Mouse (Mus musculus): ENCODE results near the gene Dpy19l1. TPM values are rescaled to one million over a fixed set of nuclear protein-coding genes. Genes with fewer than 3 reads are reported as not detected.

Gene Dpy19l1
- polyA plus RNA-seq, 1 experiment from 2014 or later: 4.6 TPM

DNA sequence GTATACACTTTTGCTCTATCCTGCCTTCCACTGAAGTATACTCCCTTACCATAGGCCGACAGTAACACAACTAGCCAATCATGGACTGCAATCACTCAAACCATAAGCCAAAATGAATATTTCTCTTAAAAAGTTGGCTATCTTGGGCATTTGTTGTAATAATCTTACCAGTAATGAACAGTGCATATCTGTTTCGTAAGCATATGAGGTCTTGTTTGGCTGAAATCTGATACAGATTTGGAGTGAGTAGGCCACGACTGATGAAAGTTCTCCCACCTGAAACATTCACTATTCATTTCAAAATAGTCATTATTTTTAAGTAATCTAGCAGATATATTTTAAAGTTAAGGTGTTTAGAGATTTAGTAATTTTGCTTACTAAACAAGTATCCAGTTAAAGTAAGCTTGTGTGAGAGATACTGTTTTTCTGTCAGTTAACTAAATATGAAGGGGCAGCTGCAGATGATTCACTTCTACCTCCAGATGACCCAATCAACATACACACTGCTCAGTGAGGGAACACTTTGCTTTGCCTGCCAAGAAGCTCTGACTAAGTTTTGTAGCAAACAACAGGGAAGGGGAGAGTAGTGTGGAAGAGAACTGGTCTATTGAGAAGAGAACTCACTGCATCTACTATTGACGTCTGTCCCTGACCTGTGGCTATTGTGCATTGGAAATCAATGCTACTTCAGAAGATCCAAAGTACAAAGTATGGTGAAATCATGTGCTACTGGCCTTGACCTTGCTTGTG is 8.6 kb upstream of the Dpy19l1 start:
- Histone ChIP-seq H3K9me3 (ENCODE audit: control insufficient read depth) (no peaks in the 10 kb centered on the region), H3K4me2 (replicated peaks; ENCODE audit: low read depth) (no peak overlapping the region), H3K9ac (ENCODE audit: low read depth, low read length) (no peak overlapping the region), H3K4me3 (ENCODE audit: low read depth, low read length) (no peak overlapping the region), H3K36me3 (ENCODE audit: control insufficient read depth, insufficient read depth) (no peaks in the 10 kb centered on the region), H3K4me1 (replicated peaks; ENCODE audit: control insufficient read depth, insufficient read depth, low read length) (no peaks in the 10 kb centered on the region), H3K27ac (ENCODE audit: low read depth, low read length) (no peak overlapping the region), H3K27me3 (replicated peaks; ENCODE audit: control insufficient read depth, insufficient read depth, low read length) (no peaks in the 10 kb centered on the region)
- WGBS: 76% methylated on average over 4 of the region's 4 CpGs
- no peak for TF ChIP-seq CTCF (IDR thresholded peaks at IDR 0.05; ENCODE audit: low read depth)
- ATAC-seq: no peak

DNA sequence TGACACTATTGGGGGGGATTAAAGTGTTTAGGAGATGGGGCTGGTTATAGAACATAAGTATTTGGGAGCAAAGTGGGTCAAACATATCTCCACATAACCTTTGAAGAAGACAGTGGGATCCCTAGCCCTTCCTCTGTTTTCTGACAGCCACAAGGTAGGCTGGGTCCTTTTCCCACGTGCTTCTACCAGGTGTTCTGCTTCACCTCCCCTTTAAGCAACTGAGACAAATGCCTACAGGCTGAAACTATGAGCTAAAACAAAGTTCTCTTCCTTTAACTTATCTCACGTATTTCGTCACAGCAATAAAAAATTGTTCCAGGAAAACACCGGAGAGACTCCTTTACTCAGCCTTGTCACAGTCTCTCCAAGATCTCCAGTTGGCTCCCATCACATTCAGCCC is 5.9 kb upstream of the Dpy19l1 start:
- H3K9ac ChIP-seq (ENCODE audit: low read depth, low read length): no peak overlapping the region
- H3K36me3 ChIP-seq (ENCODE audit: control insufficient read depth, insufficient read depth): no peaks in the 10 kb centered on the region
- TF ChIP-seq CTCF (IDR thresholded peaks at IDR 0.05; ENCODE audit: low read depth): no peak
- no peak overlapping the region for H3K27ac ChIP-seq (ENCODE audit: low read depth, low read length)
- WGBS: 44% methylated on average over 4 of the region's 4 CpGs
- H3K27me3 ChIP-seq (replicated peaks; ENCODE audit: control insufficient read depth, insufficient read depth, low read length): no peaks in the 10 kb centered on the region
- H3K9me3 ChIP-seq (ENCODE audit: control insufficient read depth): no peaks in the 10 kb centered on the region
- H3K4me3 ChIP-seq (ENCODE audit: low read depth, low read length): no peak overlapping the region
- H3K4me1 ChIP-seq (replicated peaks; ENCODE audit: control insufficient read depth, insufficient read depth, low read length): no peaks in the 10 kb centered on the region
- peak; percentile 78 for ATAC-seq
- no peak overlapping the region for H3K4me2 ChIP-seq (replicated peaks; ENCODE audit: low read depth)

DNA sequence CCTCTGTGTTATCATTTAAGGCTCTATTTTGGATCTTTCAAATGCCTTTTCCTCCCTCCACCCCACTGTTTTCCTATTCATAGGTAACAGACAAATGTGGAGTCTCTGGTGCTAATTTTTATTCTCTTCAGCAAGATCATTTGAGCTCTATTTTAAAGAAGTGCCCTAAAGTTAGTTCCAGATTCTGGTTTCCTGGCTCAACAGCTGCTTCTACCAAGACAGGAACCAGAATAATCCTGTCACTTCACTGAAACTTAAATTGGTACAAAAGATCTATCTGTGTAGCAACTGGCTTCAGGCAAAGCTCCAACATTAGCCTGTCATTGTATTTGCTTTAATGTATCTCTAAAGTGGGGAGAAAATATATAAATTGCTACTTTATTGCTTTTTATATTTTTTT is 3.6 kb upstream of the Dpy19l1 start:
- no peak for TF ChIP-seq CTCF (IDR thresholded peaks at IDR 0.05; ENCODE audit: low read depth)
- Histone ChIP-seq H3K9me3 (ENCODE audit: control insufficient read depth) (no peaks in the 10 kb centered on the region), H3K36me3 (ENCODE audit: control insufficient read depth, insufficient read depth) (no peaks in the 10 kb centered on the region), H3K27me3 (replicated peaks; ENCODE audit: control insufficient read depth, insufficient read depth, low read length) (no peaks in the 10 kb centered on the region), H3K4me1 (replicated peaks; ENCODE audit: control insufficient read depth, insufficient read depth, low read length) (no peaks in the 10 kb centered on the region), H3K9ac (ENCODE audit: low read depth, low read length) (no peak overlapping the region), H3K4me2 (replicated peaks; ENCODE audit: low read depth) (no peak overlapping the region), H3K4me3 (ENCODE audit: low read depth, low read length) (no peak overlapping the region), H3K27ac (ENCODE audit: low read depth, low read length) (no peak overlapping the region)
- ATAC-seq: no peak

DNA sequence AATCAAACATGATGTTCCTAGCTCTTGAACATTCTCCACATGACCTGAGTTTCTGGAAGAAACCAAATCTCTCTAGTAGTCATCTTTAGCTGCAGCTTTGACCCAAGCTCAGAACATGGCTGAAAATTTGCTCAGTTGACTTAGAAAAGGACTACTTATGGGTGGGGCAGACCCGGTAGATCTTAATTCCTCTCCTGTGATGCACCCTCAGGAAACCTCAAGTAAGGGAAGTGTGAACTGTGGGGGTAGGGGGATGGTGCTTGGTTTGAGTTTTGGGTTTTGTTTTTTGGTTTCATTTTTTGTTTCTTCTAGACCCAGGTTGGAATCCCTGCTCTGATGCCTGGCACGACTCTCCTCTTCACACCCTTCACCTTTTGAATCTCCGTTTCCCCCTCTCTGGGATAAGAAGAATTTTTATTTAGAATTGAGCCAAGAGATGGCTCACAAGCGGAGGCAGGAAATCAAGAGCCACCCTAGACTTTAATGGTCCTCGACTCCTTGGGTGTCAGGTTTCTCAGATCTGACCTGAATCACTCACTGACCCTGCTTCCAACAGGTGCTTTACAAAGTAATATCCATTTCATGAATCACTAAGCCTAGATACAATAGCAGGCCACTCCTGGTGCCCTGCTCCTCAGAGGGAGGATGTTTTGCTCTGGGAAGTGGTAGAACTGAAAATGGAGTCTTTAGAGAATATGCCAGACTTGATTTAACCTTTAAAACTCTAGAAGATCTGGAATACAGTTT is 2.2 kb upstream of the Dpy19l1 start:
- H3K4me1 ChIP-seq (replicated peaks; ENCODE audit: control insufficient read depth, insufficient read depth, low read length): no peaks in the 10 kb centered on the region
- 71% methylated on average over 5 of the region's 5 CpGs for WGBS
- H3K27me3 ChIP-seq (replicated peaks; ENCODE audit: control insufficient read depth, insufficient read depth, low read length): no peaks in the 10 kb centered on the region
- no peak overlapping the region for H3K4me3 ChIP-seq (ENCODE audit: low read depth, low read length)
- H3K36me3 ChIP-seq (ENCODE audit: control insufficient read depth, insufficient read depth): no peaks in the 10 kb centered on the region
- H3K9ac ChIP-seq (ENCODE audit: low read depth, low read length): no peak overlapping the region
- no peak overlapping the region for H3K27ac ChIP-seq (ENCODE audit: low read depth, low read length)
- TF ChIP-seq CTCF (IDR thresholded peaks at IDR 0.05; ENCODE audit: low read depth): no peak
- H3K4me2 ChIP-seq (replicated peaks; ENCODE audit: low read depth): no peak overlapping the region
- no peak for ATAC-seq
- H3K9me3 ChIP-seq (ENCODE audit: control insufficient read depth): no peaks in the 10 kb centered on the region

DNA sequence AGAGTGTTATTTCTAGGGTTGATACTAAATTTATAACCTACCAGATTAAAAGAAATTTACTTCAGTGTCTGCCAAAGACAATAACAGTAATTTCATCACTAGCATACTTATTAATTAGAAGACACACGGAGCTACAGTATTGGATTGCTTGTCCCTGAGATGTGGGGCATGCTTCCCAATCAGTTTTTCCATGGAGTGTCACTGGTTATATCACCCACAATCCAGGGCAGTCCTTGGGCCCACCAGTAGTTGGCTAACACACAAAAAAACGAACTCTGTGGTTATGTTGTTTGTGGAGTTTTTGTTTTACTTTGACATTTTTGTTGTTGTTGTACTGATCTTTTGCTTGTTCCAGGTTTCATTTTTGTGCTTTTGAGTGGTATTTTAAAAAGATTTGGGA is 1.4 kb upstream of the Dpy19l1 start:
- Histone ChIP-seq H3K27ac (ENCODE audit: low read depth, low read length) (no peak overlapping the region), H3K9me3 (ENCODE audit: control insufficient read depth) (no peaks in the 10 kb centered on the region), H3K4me1 (replicated peaks; ENCODE audit: control insufficient read depth, insufficient read depth, low read length) (no peaks in the 10 kb centered on the region), H3K27me3 (replicated peaks; ENCODE audit: control insufficient read depth, insufficient read depth, low read length) (no peaks in the 10 kb centered on the region), H3K36me3 (ENCODE audit: control insufficient read depth, insufficient read depth) (no peaks in the 10 kb centered on the region), H3K4me3 (ENCODE audit: low read depth, low read length) (no peak overlapping the region), H3K9ac (ENCODE audit: low read depth, low read length) (no peak overlapping the region), H3K4me2 (replicated peaks; ENCODE audit: low read depth) (no peak overlapping the region)
- TF ChIP-seq CTCF (IDR thresholded peaks at IDR 0.05; ENCODE audit: low read depth): 0 out of 2 replicates have a peak, but pooled peaks have one; percentile 3
- ATAC-seq: no peak
- 72% methylated on average over 2 of the region's 2 CpGs for WGBS

DNA sequence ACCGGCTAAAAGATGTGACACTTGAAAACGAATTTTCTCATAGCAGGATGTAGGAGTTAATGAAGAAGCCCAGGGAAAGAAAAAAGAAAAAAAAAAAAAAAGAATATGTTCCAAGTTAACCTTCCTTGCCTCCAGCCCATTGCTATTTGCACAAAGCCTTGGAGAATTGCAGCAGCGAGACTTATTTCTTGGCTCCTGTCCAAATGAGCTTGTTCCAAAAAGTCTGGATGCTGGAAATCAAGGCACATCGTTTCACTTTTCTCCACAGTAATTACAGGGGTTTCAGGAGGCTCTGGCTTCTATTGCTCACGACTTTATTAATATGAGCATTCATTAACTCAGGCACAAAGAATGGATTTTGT is 899 bp upstream of the Dpy19l1 start:
- ATAC-seq: no peak
- Histone ChIP-seq H3K27ac (ENCODE audit: low read depth, low read length) (0 out of 2 replicates have a peak overlapping the region, but pooled peaks have one; percentile 6), H3K4me3 (ENCODE audit: low read depth, low read length) (peak overlapping the region; percentile 76), H3K9me3 (ENCODE audit: control insufficient read depth) (no peaks in the 10 kb centered on the region), H3K4me1 (replicated peaks; ENCODE audit: control insufficient read depth, insufficient read depth, low read length) (no peaks in the 10 kb centered on the region), H3K4me2 (replicated peaks; ENCODE audit: low read depth) (peak overlapping the region; percentile 75), H3K27me3 (replicated peaks; ENCODE audit: control insufficient read depth, insufficient read depth, low read length) (no peaks in the 10 kb centered on the region), H3K9ac (ENCODE audit: low read depth, low read length) (peak overlapping the region; percentile 81; the same call in 1 of the 2 replicates), H3K36me3 (ENCODE audit: control insufficient read depth, insufficient read depth) (no peaks in the 10 kb centered on the region)
- 4% methylated on average over 5 of the region's 5 CpGs for WGBS
- no peak for TF ChIP-seq CTCF (IDR thresholded peaks at IDR 0.05; ENCODE audit: low read depth)
